Mouse (Mus musculus): ENCODE data around the gene Rnf5. TPM values are rescaled to one million over a fixed set of nuclear protein-coding genes. Genes with fewer than 3 reads are reported as not detected.

Gene Rnf5
- total RNA-seq, 1 experiment from 2014 or later = 18.0 TPM

DNA sequence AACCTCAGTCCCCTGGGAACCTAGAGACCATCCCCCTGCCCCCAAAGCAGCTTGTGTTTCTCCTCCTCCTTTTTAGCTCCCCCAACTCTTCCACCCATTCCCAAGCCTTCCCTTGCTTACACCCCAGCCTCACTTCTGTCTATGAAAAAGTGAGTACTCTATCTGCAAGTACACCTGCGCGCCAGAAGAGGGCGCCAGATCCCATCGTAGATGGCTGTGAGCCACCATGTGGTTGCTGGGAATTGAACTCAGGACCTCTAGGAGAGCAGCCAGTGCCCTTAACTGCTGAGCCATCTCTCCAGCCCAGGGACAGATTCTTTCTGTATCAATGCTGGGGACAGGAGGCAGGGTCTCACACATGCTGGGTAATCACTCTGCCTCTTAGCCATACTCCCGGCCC is 31.6 kb downstream of the Rnf5 start:
- no peak for ATAC-seq (replicated peaks in 1 of 2; ENCODE audit: insufficient read depth in 1 of 2, low FRiP score in 2 of 2, low TSS enrichment in 1 of 2, low read depth in 1 of 2, poor library complexity in 2 of 2, severe bottlenecking in 2 of 2)

DNA sequence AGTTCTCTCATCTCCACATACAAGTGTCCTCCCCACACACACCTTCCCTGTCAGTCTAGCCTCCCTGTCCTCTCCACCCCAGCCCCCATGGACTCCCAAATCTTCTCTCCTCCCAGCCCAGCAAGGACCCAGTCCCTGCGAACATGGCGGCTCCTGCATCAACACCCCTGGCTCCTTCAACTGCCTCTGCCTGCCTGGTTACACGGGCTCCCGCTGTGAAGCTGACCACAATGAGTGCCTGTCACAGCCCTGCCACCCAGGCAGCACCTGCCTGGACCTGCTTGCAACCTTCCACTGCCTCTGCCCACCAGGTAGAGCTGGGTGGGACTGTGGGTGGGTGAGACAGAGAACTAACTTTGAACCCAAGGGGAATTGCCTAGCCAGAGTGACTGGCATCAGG is 33.6 kb downstream of the Rnf5 start:
- ATAC-seq (replicated peaks in 1 of 2; ENCODE audit: insufficient read depth in 1 of 2, low FRiP score in 2 of 2, low TSS enrichment in 1 of 2, low read depth in 1 of 2, poor library complexity in 2 of 2, severe bottlenecking in 2 of 2) = no peak

DNA sequence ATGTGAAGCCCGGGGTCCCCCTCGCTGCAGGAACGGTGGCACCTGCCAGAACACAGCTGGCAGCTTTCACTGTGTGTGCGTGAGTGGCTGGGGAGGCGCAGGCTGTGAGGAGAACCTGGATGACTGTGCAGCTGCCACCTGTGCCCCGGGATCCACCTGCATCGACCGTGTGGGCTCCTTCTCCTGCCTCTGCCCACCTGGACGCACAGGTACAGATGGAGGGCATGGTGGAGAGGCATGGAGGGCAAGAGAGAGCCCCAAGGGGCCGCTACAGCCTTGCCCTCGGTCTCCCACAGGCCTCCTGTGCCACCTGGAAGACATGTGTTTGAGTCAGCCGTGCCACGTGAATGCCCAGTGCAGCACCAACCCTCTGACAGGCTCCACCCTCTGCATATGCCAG is 35.1 kb downstream of the Rnf5 start:
- no peak for ATAC-seq (replicated peaks in 1 of 2; ENCODE audit: insufficient read depth in 1 of 2, low FRiP score in 2 of 2, low TSS enrichment in 1 of 2, low read depth in 1 of 2, poor library complexity in 2 of 2, severe bottlenecking in 2 of 2)

DNA sequence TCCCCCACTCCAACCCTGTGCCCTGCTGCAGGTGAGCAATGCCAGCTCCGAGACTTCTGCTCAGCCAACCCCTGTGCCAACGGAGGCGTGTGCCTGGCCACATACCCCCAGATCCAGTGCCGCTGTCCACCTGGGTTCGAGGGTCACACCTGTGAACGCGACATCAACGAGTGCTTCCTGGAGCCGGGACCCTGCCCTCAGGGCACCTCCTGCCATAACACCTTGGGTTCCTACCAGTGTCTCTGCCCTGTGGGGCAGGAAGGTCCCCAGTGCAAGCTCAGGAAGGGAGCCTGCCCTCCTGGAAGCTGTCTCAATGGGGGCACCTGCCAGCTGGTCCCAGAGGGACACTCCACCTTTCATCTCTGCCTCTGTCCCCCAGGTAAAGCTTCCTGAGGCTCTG is 36.2 kb downstream of the Rnf5 start:
- no peak for ATAC-seq (replicated peaks in 1 of 2; ENCODE audit: insufficient read depth in 1 of 2, low FRiP score in 2 of 2, low TSS enrichment in 1 of 2, low read depth in 1 of 2, poor library complexity in 2 of 2, severe bottlenecking in 2 of 2)

DNA sequence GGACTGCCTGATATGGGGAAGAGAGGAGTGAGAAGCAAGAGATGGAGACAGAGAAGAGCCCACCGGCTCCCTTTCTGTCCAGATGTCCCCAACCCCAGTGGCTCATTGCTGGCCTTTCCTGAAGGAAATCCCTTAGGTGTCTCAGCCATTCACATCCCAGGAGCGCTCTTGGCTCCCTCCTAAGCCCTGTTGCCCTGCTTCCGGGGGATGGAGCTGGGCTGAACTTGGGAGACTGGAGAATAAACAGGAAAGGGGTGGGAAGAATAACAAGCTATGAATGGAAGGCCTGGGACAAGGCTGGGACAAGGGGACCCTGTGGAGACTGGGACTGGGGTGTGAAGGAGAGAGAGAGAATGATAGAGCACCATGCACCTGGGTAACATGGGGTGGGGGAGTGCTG is 38.7 kb downstream of the Rnf5 start:
- ATAC-seq (replicated peaks in 1 of 2; ENCODE audit: insufficient read depth in 1 of 2, low FRiP score in 2 of 2, low TSS enrichment in 1 of 2, low read depth in 1 of 2, poor library complexity in 2 of 2, severe bottlenecking in 2 of 2) = no peak

DNA sequence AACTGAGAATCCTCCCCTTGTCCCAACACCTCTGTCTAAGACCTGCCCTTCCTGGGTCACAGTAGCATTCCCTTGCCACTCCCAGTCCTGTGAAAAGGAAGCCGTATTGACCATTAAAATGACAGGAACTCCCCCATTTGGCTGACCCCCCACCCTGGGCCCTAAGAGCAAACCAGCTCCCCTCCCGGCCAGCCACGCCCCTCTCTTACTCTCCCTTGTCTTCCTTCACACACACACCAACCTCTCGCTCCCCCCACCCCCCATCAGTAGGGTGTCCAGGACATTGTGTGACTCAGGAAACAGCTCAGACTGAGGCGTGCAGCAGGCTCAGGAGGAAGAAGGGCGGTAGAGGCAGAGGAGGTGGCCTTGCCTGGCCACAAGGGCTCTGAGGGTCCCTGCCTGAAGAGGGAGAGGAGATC is 39.5 kb downstream of the Rnf5 start, which contains the start of gene Notch4:
Notch4 (plus strand) TSS at position 266 of the 419 bp plus-strand sequence.
- no peak for ATAC-seq (replicated peaks in 1 of 2; ENCODE audit: insufficient read depth in 1 of 2, low FRiP score in 2 of 2, low TSS enrichment in 1 of 2, low read depth in 1 of 2, poor library complexity in 2 of 2, severe bottlenecking in 2 of 2)

DNA sequence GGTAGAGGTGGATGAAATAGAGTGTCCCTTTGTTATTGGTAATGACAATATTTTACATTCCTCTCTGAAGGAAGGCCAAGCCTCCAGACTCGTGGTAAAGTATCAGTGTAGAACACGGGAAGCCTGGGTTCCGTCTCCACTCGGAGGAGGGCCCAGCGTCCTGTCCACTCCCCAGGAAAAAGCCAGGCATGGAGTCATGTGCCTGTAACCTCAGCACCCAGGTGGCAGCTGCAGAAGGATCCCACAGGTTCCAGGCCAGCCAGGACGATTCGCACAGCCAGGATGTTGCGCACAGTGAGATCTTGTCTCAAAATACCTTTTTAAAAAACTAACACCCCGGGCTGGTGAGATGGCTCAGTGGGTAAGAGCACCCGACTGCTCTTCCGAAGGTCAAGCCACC is 40.1 kb downstream of the Rnf5 start:
- ATAC-seq (replicated peaks in 1 of 2; ENCODE audit: insufficient read depth in 1 of 2, low FRiP score in 2 of 2, low TSS enrichment in 1 of 2, low read depth in 1 of 2, poor library complexity in 2 of 2, severe bottlenecking in 2 of 2) = no peak

DNA sequence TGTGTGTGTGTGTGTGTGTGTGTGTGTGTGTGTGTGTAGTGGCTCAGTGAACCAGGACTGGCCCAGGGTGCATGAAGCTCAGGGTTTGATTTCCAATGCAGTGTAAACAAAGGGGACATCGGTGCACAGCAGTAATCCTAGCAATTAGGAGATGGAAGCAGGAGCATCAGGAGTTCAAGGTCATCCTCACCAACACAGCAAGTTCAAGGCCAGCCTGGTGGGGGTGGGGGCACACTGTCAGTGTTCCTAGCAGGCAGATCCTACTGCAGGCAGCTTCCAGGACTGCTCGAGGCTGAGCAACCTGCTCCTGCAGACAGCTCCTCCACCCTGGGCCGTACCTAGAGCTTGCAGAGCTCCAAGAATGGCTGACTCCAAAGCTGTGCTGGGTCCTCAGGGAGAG is 40.9 kb downstream of the Rnf5 start:
- ATAC-seq (replicated peaks in 1 of 2; ENCODE audit: insufficient read depth in 1 of 2, low FRiP score in 2 of 2, low TSS enrichment in 1 of 2, low read depth in 1 of 2, poor library complexity in 2 of 2, severe bottlenecking in 2 of 2) = no peak

DNA sequence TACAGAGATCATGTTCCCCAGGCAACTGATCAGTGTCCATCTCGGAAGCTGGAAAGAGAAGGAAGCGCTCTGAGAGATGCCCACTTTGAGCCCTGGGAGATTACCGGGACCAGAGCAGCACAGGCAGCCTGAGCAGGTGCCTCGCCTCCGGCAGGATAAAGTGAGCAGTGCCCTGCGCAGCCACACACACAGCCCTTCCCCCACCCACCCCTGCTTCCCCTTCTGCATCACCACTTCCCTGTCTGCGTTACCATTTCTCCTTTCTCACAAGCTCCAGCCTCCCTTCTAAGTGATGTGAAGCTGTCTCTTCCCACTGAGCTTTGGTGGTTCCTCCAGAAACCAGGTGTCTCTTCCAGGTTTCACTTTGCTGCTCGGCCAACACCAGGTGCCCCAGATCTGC is 42.3 kb downstream of the Rnf5 start:
- ATAC-seq (replicated peaks in 1 of 2; ENCODE audit: insufficient read depth in 1 of 2, low FRiP score in 2 of 2, low TSS enrichment in 1 of 2, low read depth in 1 of 2, poor library complexity in 2 of 2, severe bottlenecking in 2 of 2) = peak; percentile 80 to 81

DNA sequence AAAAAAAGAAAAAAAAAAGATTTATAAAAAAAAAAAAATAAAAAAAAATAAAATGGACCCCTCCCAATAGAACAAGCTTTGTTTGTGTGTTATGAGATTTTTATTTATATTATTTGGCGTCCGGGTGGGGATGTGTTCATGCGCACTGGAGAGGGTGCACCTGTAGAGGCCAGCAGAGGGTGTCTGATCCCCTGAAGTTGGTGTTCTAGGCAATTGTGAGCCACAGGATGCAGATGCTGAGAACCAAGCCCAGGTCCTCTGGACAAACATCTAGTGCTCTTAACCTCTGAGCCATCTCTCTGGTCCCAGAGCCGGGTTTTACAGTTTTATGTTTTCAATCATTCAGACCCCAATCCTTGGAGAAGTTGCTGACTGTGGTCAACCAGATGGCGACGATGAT is 43.1 kb downstream of the Rnf5 start:
- no peak for ATAC-seq (replicated peaks in 1 of 2; ENCODE audit: insufficient read depth in 1 of 2, low FRiP score in 2 of 2, low TSS enrichment in 1 of 2, low read depth in 1 of 2, poor library complexity in 2 of 2, severe bottlenecking in 2 of 2)

DNA sequence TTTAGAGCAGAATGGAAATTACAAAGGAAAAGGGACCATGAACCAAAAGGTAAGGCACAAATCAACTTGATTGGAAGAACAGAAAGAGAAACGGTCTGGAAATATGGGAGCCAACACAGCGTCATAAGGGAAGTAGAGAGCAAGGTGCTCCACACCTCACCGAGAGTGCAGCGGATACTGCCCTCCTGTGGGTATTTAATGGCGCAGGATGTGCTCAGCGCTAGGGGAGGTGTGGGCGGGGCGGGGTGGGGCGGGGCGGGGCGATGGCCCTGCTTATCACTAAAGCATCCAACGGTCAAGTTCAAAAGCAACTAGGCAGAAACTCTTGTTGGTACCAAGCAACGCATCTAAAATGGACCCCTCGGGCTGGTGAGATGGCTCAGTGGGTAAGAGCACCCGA is 43.6 kb downstream of the Rnf5 start:
- no peak; a peak in 1 of 4 replicates for ATAC-seq (replicated peaks in 1 of 2; ENCODE audit: insufficient read depth in 1 of 2, low FRiP score in 2 of 2, low TSS enrichment in 1 of 2, low read depth in 1 of 2, poor library complexity in 2 of 2, severe bottlenecking in 2 of 2)

DNA sequence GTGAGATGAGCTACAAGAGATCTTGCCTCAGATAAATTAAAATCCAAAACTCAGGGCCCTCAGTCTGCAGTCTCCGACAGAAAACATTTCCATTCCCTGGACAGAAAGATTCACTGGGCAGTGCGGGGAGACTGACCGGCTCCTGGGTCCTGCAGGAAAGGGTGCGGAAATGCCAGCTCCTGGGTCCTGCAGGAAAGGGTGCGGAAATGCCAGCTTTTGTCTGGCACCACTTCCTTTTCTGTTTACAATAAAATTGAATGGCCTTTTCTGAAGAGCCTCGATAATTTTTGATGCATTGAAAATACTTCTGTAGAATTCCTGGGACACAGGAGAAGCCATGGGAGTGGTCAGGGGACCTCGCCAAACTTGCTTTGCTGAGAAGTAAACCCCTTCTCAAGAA is 44.4 kb downstream of the Rnf5 start:
- no peak for ATAC-seq (replicated peaks in 1 of 2; ENCODE audit: insufficient read depth in 1 of 2, low FRiP score in 2 of 2, low TSS enrichment in 1 of 2, low read depth in 1 of 2, poor library complexity in 2 of 2, severe bottlenecking in 2 of 2)

DNA sequence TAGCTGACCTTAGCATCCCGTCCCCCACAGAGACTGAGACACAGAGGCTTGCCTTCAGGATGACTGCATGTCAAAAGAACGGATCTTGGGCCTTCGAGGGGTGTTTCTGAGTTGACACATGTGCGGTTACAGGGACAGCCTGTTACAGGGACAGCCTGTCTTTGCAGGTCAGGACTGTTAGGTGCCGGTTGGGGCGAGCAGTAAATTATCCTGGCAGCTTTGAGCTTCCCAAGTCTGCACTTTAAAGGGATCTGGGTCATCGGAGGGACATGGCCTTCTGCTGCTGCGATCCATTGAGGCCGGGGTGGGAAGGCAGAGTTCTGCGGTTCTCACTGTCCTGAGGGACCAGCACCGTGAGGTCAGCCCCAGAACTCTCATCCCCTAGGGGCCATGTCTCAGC is 46.1 kb downstream of the Rnf5 start:
- ATAC-seq (replicated peaks in 1 of 2; ENCODE audit: insufficient read depth in 1 of 2, low FRiP score in 2 of 2, low TSS enrichment in 1 of 2, low read depth in 1 of 2, poor library complexity in 2 of 2, severe bottlenecking in 2 of 2) = no peak

DNA sequence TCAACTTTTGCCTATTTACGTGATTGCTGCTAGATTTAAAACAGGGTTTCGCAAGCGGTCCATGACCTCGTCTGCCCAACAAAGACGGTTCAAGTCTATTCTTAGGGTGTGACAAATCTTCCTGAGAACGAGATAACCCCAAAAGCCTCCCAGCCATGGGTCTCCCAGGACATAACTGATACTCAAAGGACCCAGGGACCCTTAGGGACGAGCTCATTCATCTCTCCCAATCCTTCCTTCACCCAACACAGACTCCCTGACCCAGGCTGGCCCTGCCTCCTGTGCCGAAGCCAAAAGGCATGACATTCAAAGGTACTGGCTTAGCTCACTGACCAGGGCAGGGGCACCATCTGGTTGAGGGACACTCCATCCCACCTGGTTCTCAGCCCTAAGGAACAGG is 47.1 kb downstream of the Rnf5 start:
- no peak for ATAC-seq (replicated peaks in 1 of 2; ENCODE audit: insufficient read depth in 1 of 2, low FRiP score in 2 of 2, low TSS enrichment in 1 of 2, low read depth in 1 of 2, poor library complexity in 2 of 2, severe bottlenecking in 2 of 2)

DNA sequence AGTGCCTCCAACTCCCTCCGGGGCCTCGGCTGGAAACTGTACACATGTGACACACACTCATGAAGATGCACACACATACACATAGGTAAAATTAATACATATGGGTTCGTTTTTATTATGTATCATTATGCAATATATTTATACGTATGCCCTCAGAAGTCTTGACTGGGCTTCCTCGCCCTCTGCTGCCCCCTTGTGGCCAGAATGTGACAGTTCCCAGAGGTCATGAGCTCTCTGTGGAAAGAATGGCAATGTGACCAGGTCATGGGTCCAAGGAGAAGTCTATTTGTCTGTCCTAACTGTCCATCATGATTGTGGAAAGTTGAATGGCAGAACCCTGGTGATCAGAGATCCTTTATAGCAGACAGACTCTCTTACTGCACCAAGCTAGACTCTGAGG is 48.0 kb downstream of the Rnf5 start:
- peak; percentile 51 to 79; a peak in 3 of 4 replicates for ATAC-seq (replicated peaks in 1 of 2; ENCODE audit: insufficient read depth in 1 of 2, low FRiP score in 2 of 2, low TSS enrichment in 1 of 2, low read depth in 1 of 2, poor library complexity in 2 of 2, severe bottlenecking in 2 of 2)

Other genes starting within 250 kb of the Rnf5 start
- not detected in 2 replicates for gene Btnl2, start 248.9 kb downstream of the Rnf5 start, total RNA-seq (2017)
- gene Btnl1, start 226.6 kb downstream of the Rnf5 start, total RNA-seq (2017) = not detected in 2 replicates
- 1.2 and 8.6 TPM in 2 replicates for gene BC051142, start 204.9 kb downstream of the Rnf5 start, total RNA-seq (2017)
- not detected in 2 replicates for gene Btnl4, start 126.4 kb downstream of the Rnf5 start, total RNA-seq (2017)
- gene Btnl6, start 86.3 kb downstream of the Rnf5 start, total RNA-seq (2017) = not detected in 2 replicates
- 0.35 and 0.56 TPM in 2 replicates for gene Notch4, start 39.4 kb downstream of the Rnf5 start, total RNA-seq (2017)
- 27.3 and 31.2 TPM in 2 replicates for gene Gpsm3, start 13.9 kb downstream of the Rnf5 start, total RNA-seq (2017)
- 33.1 and 51.5 TPM in 2 replicates for gene Pbx2, start 12.4 kb downstream of the Rnf5 start, total RNA-seq (2017)
- gene Ager, start 5.8 kb downstream of the Rnf5 start, total RNA-seq (2017) = 1.5 and 2.4 TPM in 2 replicates
- gene Agpat1, start 572 bp upstream of the Rnf5 start, total RNA-seq (2017) = 21.9 and 22.8 TPM in 2 replicates
- 1.3 and 4.5 TPM in 2 replicates for gene Egfl8, start 12.3 kb upstream of the Rnf5 start, total RNA-seq (2017)
- 23.2 and 27.6 TPM in 2 replicates for gene Ppt2, start 24.8 kb upstream of the Rnf5 start, total RNA-seq (2017)
- gene Prrt1, start 25.8 kb upstream of the Rnf5 start, total RNA-seq (2017) = 0.13 TPM in 1 of 2 replicates, not detected in the other
- gene Fkbpl, start 41.1 kb upstream of the Rnf5 start, total RNA-seq (2017) = 24.1 and 35.8 TPM in 2 replicates
- 12.3 and 19.9 TPM in 2 replicates for gene Atf6b, start 43.5 kb upstream of the Rnf5 start, total RNA-seq (2017)
- gene Tnxb, start 66.8 kb upstream of the Rnf5 start, total RNA-seq (2017) = 0.05 TPM in 1 of 2 replicates, not detected in the other
- gene C4b, start 140.2 kb upstream of the Rnf5 start, total RNA-seq (2017) = 1.0 and 1.4 TPM in 2 replicates
- not detected in 2 replicates for gene Cyp21a1, start 200.9 kb upstream of the Rnf5 start, total RNA-seq (2017)
- 26.7 and 35.4 TPM in 2 replicates for gene Stk19, start 233.3 kb upstream of the Rnf5 start, total RNA-seq (2017)
- gene Dxo, start 233.3 kb upstream of the Rnf5 start, total RNA-seq (2017) = 16.4 and 18.6 TPM in 2 replicates
- 44.0 and 55.5 TPM in 2 replicates for gene Skiv2l, start 246.5 kb upstream of the Rnf5 start, total RNA-seq (2017)
- gene Nelfe, start 246.7 kb upstream of the Rnf5 start, total RNA-seq (2017) = 40.6 and 41.3 TPM in 2 replicates

Measured in hematopoietic stem cell, adult 5-6 weeks (primary cell).